Mouse (Mus musculus) right cerebral cortex, postnatal 10 days (tissue): ENCODE measurements around the gene 1700069L16Rik.
A peak's percentile ranks its signal among the peaks of the same experiment; 100 is the strongest.

Experiments
- DNase-seq, 2 experiments: peaks; one replicate each; pipeline ENCODE4 v3.0.0; 2021; ENCODE audit warnings: low spot score in 2 of 2

1700069L16Rik gene

DNA sequence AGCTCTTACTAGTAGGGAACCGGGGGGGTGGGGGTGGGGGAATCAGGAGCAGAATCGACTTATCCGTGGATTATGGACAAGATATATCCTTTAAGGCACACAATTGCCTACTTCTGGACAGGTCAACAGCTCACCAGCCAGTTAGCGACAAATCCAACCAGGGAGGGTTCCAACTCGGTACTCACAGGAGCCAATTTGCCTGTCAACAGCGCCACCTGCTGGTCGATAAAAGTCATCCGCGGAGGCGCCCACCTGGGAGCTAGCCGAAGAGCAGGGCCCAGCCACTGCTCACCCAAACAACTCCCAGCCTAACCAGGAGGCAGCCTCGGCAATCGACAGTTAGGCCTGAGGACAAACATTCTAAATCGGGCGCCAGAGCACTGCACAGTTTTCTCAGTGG is at the start of gene 1700069L16Rik:
Gene 1700069L16Rik (minus strand): TSS at position 327 of the 400 bp plus-strand sequence.
- DNase-seq = peak; percentile 87 to 93

DNA sequence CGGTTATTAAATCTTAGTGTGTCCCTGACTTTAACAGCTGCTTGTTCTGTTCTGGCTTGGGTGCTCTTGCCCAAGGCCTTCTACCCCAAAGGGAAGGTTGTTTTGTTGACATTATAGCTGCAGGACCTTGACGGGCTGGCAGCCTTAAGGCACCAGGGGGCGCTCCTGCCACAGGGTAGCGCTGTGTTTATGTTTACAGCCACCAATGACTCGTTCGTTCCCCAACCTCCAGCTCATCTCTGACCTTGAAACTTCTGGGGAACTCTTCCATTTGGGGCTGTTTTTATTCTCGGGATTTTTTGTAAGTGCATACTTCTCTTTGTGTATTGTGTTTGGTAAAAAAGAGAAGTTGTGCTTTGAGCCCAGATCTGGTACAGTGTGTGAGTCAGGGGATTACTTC is 49.1 kb upstream of the 1700069L16Rik start:
- peak; percentile 82 to 87 for DNase-seq

DNA sequence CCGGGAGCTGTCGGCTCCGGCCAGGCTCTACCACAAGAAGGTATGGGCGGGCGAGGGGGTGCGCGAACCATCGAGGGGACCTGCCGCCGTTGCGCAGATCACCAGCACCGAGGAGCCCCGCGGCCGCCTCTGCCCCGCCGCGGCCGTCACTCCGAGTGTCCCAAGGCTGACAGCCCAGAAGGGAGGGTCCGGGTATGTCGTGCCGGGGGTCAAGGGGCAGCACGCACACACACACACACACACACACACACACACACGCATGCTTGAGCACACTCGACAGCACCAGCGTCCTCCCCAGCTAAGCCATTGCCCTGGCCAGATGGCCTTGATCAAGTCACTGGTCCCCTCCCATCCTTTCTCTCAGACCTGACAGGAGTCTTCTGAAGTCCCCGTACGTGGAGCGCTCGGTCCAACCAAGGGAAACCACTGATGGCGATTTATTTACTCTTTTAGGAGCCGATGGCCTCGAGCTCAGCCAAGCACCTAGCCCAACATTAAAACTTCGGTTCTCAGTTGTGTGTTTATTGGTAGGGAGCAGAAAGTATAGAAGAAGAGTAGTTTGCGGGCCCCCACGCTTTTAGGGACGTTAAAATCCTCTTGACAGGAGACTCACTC is 48.4 kb upstream of the 1700069L16Rik start:
- DNase-seq = no peak

DNA sequence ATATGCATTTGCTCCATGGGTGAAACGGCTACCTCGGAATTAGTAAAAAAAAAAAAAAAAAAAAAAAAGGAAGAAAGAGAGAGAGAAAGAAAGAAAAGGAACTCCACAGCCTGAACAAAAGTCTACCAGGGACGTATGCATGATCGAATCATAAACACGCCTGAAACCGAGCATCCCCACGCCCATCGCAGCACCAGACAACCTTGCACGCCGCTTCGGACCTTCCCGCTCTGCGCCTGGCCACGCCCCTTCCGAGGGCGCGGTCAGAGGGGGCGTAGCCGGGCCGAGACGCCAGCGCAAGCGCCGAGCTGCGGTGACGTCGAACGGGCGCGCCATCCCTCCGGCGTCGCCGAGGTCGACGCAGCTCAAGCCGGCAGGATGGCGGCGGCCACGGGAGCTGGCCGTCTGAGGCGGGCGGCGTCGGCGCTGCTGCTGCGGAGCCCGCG is 47.9 kb upstream of the 1700069L16Rik start, which contains the start of the genes Sart3 and Iscu:
Gene Sart3 (minus strand): TSS at position 61 of the 446 bp plus-strand sequence.
Gene Iscu (plus strand): TSS at position 299 of the 446 bp plus-strand sequence.
- DNase-seq = peak; percentile 95 to 96

DNA sequence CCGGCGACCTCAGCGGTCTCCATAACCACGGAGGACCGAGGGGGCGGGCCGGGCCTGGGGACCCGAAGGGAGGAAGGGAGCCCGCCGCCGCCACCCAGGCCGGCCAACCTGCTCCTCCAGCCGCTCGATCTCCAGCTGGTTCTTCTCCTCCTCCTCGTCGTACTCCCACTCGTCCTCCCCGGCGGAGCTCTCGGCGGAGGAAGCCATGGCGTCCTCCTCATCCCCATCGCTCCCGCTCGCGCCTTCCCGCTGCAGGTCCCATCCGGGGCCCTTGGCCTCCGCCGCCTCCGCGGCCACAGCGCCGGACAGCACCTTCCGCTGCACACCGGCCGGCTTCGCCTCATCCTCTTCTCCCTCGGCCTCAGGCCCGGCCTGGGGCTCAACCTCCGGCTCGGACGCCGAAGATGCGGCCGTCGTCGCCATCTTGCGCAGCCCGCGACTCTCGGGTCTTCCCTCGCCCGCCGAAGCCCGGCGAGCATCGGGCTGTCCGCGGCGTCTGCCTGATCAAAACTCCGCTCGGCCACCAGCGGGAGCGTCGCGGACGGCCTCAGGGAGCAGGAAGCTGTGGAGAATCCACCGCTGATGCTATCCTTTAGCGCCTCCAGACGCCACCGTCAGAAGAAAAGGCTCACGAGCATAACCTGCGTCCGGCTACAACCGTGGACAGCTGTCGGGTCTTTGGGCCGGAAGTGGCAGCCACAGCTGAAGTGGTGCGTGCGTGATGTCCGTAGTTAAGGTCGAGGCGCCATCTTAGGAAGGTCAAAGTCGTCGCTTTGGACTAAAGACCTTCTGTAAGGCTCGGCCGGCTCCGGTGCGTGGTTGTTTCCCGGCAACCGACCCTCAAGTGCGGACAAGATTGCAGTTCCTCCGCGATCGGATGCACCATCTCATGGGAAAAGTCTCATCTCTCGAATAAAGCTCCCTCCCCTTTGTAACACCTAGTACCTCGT is 46.9 kb upstream of the 1700069L16Rik start:
- DNase-seq = peak; percentile 92 to 95

DNA sequence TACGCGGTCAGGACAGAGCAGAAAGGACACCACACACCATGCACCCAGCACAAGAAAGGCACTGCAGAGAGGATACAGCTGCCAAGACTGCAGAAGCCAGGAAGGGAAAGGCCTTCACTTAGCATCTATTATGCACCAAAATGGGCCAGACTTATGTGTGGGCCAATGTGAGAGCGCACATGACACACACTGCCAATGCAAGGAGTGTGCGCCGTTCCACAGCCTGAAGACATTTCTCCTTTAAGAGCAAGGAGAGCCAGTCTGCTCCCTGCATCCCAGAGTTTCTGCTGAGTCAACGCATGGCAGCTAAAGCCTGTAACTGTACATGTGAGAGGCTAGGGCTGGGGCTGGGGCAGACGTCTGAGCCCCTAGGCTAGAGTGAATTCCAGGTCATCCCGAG is 44.2 kb upstream of the 1700069L16Rik start:
- DNase-seq = no peak

DNA sequence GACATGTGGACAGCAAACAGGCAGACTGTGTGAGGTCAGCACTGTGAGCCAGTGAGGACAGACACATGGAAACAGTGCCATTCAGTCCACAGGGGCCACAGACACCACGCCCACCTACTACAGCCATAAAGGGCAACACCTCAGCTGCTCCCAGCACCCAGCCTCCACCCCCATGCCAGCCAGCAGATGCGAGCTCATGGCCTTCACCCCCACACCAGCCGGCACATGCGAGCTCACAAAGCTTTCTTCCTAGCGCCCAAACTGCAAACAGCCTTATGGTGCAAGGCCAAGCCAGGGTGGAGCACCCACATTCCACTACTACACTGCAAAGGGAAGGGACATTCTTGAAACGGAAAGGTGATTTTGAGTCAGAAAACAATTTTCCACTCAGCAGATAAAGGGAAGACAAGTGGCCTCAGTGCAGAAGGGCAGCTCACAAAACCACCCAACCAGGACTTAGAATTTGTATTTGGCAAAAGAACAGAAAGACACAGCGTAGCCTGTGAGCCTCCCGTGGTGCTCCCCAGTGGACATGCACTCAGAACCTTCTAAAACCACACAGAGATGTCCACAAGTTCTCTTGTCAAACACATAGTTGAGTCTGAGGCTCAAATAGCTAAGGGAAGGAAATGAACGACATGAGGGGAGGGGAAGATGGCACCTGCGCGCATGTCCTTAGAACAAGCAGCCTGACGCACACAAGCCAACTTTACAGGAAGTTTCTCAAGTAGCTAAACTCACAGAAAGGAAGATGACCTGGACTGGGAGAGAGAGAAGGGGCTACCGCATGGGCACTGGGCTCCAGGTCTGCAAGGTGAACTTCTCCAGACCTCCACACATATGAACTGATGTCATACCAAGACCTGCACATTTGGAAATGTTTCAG is 41.3 kb upstream of the 1700069L16Rik start:
- no peak for DNase-seq

DNA sequence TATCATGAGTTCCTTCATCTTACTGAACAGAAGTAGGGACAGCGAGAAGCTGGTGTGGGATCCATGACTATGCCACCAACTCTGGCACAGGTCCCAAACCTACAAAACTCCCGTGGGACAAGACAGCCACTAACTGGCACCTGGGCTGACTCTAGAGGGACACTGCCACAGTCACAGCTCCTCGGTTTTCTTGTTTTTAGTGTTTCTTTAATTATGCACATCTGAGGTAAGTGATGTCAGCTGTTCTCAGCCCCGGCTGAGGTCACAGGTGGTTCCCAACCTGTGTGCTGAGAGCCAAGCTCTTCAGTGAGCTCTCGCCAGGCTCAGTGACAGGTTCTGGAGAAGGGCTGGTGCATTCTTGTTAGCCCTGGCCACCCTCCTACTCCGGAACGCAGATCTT is 39.9 kb upstream of the 1700069L16Rik start:
- no peak for DNase-seq

DNA sequence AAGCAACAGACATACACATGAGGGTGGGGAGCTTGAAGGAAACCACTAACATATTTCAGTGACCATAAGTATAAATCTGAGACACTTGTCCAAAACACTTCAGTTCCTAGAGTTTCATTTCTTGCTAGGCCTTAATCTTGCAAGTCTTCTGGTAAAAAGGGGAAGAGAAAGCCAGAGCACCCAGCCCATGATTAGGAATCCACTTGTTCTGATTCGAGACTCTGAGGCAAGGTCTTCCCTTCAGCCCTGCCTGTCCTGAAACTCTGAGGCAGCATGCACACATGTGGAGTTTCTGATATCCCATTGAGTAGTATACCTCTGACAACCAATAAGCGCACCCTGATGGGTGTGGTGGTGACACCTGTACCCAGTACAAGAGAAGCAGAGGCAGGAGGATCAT is 37.0 kb upstream of the 1700069L16Rik start:
- DNase-seq = no peak

DNA sequence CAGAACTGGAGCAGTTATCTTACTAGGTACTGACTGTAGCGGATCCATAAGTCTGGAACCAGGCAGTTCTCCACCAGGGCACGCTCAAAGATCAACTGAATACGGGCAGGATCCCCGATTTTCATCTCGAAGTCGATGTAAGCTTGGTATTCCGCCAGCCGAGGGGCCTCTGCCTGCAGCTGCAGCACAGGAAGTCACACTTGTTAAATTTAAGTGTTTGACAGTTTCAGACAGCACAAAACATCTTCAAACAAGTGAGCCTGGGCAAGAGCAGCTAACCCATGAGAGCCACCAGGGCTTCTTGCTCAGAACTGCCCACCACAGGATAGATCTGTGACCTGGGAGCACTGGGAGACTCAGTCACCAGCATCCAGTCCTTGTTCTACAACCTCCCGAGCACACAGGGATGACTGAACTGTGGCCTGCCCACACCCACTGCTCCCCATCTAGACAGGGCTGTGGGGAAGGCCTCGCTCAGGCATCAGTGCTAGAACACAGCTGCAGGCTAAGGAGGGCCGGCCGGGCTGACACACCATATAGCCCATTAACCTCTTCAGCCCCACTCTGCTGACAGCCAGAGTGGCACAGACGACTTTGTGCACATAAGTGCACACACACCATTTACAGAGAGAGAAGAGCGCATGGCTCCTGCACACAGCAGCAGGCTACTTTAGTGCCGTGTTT is 30.9 kb upstream of the 1700069L16Rik start:
- DNase-seq = no peak

DNA sequence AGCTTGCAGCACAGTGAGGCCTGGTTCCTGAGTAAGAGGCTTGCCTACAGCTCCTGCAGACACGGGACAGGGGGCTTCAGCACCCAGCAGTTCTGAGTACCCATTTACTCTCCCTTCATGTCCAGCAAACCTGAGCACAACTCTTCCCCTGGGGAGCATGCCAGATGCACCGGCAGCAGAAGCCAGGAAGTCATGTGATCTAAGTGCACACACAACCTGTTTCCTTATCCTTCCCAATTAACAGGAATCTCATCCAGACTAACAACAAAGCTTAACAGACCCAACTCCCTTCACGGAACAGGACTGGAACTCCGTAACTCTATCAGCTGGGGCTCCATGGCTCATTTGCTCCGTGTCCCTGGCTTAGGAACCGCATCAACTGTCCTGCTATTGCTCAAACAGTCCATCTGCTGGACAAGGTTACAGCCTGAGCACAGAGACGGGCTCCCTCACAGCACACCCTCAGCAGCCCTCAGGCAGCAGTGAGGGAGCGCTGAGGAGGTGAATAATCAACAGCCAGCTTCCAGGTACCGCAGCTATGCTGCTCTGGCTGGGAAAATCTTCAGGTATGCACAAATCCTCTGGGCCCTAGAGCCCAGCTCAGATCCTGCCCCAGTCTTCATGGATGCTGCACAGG is 27.1 kb upstream of the 1700069L16Rik start:
- DNase-seq = no peak

DNA sequence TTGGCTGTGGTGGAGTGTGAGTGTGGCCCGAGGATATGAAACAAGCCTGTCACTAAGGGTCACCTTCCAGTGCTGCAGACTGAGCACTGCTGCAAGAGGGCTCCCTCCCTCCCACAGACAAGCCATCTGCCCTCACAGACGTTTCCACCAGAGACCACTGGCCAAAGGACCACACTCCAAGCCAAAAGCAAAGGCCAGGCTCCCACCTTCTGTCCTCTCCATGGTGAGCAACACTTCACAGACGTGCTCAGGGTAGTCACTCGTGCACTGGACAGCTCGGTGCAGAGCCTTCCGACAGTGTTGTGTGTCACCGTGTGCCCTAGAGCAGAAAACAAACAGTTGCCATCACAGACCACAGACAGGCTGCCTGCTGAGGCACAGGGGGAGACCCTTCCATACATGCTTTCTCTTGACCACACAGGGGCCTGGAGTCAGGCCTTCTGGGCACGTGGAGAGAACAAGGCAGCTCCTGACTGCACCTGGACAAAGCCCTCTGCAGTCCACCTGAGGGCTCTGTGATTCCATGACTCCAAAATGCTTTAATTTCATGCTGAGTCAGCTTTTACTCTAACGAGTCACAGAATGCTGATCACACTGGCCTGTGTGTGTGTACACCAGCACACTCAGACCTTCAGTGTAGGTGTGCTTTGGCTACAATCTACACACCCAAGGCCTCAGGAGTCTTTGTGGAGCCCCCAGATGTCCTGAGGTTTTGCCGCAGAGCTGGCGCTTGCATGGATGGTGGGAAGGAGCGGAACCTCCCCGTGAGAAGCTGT is 24.2 kb upstream of the 1700069L16Rik start:
- no peak for DNase-seq

DNA sequence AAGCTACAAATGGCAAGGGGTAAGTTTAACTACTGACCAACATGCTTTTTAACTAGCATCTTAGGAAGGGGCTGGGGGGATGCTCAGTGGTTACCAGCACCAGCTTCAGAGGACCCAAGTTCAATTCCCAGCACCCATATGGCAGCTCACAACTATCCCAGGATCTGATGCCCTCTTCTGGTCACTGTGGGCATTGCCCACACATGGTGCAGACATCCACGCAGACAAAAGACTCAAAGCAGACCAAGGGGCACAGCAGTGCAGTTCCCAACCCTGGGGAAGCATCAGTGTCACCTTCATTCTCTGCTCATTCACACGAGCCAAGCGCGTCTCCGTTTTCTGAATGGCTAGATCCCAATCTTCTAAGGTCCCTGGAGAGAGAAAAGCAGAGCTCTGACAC is 23.1 kb upstream of the 1700069L16Rik start:
- no peak for DNase-seq

DNA sequence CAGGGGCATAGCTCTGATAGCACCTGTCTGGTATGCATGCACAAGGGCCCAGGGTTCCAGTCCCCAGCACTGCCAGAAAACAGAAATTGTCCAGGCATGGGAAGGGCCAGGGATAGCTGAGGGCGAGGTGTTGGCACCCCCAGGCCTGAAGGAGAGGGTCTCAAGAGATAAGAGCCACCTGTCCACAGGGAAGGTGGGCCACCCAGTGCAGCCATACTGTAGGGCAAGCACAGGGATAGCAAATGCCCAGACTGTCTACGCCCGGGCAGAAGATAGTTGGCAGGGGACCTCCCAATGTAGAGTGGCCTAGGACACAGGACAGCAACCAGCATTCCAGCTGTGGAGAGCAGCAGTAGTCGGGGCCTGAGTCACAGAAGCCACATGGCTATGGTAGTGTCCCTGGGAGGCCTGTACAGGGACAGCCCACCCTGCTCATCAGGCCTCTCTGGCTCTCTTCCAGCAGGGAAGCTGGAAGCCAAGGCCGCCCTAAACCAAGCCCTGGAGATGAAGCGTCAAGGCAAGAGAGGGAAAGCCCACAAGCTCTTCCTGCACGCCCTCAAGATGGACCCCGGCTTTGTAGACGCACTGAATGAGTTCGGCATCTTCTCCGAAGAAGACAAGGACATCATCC is 13.2 kb upstream of the 1700069L16Rik start:
- DNase-seq = no peak

DNA sequence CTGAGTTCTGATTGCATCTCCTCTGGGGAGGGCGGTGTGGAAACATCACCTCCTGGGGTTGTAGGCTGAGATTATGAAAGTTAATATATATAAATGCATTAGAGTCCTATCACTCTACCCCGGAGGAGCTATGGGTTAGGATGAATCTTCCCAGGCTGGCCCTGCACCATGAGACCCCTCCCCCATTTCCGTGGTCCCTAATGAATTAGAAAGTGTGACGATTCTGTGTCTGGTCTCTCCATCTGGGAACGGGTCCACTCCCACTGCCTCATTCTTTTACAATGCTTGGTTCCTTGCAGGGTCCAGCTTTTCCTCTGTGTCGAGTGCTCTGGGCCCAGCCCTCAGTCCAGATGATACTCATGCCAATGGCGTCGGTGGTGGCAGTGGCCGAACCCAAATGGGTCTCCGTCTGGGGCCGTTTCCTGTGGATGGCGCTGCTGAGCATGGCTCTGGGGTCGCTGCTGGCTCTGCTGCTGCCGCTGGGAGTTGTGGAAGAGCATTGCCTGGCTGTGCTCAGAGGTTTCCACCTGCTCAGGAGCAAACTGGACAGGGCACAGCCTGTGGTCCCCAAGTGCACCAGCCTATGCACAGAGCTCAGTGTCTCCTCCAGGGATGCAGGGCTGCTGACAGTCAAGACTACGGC is 12.1 kb upstream of the 1700069L16Rik start:
- no peak for DNase-seq

DNA sequence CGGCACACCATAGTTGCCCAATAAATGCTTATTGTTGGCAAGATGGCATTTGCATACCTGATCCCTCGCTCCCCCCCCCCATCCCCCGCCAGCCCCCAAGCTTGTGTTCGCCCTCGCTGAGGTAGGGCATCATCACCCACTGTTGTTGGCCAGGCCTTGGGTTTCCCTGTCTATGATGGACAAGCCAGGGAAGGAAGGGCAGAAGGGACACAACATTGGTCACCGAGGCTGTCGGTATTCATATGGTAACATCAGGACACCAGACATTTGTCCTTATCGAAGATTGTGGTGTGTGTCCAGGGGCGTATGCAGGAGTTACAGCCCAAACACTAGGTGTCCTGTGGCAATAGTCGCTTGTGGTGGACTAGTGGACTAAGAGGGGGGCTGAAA is 11.5 kb upstream of the 1700069L16Rik start:
- DNase-seq = no peak

DNA sequence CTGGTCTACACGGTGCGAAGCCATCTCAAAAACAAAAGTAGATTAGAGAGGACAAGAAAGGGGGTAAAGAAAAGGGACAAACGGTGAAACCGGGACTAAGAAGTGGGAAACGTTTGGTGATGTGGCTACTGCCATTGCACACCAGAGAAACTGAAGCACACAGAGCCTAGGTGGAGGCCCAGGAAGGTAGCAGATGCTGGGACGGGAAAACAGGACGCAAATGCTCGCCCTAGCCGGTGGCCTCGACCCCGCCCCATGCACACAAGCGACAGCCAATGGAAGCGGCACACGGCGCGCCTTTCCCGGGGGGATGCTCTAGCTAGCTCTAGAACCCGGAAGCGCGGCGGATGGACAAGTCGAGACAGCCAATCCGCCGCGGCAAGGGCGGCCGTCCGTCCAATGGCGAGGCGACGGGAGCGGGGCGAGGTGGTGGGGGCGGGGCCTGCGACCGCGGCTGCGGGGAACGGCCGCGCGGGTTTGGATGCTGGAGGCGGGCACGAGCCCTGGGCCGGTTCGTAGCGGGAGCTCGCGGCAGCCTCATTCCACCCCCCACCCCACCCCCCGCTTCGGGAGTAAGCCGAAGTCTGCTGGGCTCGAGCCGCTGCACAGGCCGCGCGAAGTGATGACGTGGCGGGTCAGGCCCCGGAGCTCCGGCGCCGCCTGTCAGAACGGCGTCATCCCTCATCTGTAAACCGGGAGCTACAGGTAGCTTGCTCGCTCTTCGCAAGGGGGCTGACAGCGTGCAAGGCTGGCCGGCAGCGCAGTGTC is 11.0 kb upstream of the 1700069L16Rik start, which contains the start of gene Ficd:
Gene Ficd (plus strand): TSS at position 459 of the 768 bp plus-strand sequence.
- peak; percentile 96 to 97 for DNase-seq

DNA sequence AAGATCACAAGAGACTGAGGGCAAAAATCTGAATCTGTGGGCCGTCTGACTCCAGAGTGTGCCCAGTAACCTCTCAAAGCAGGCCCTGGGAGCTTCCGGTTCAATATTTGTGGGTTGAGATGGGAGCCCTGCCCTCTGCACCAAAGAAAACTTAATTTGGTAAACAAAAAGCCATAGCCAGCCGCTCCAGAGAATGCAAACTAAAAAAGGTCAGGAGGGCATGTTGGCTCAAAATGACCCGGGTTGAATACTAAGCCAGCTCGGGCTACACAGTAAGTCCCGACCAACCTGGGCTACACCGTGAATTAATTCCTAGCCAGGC is 10.4 kb upstream of the 1700069L16Rik start:
- DNase-seq = no peak
